Mouse (Mus musculus): ENCODE measurements around the gene Trappc6a. TPM values are rescaled to one million over a fixed set of nuclear protein-coding genes. Genes with fewer than 3 reads are reported as not detected.

The Trappc6a gene
- polyA plus RNA-seq, 1 experiment = 57.3 TPM

DNA sequence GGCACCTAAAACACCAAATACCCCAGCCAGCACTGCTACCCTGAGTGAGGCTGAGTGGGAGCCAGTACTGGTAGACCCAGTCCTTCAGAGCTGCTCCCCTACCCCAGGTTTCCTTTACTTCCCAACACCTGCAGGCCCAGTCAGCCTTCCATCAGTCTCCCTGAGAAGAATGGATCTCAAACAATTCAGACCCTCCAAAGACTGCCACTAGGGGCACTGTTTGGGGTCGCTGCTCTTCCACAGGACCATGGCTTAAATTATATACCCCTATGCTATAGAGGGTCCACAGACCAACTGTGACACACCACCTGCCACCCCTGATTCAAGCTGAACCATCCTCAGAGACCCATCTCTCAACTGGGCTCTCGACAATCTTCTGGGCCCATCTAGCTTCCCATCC is 50.8 kb downstream of the Trappc6a start:
- Histone ChIP-seq H3K4me3 (no peak overlapping the region), H3ac (ENCODE audit: control insufficient read depth, insufficient read length) (no peak overlapping the region), H3K4me2 (ENCODE audit: low read depth) (no peak overlapping the region), H3K27me3 (ENCODE audit: control insufficient read depth, insufficient read depth, insufficient read length) (no peaks in the 10 kb centered on the region), H3K79me2 (ENCODE audit: control insufficient read depth, insufficient read depth) (peaks cover 70% of the 10 kb centered on the region), H3K36me3 (ENCODE audit: control insufficient read depth, insufficient read depth) (no peaks in the 10 kb centered on the region)
- TF ChIP-seq SRF (IDR thresholded peaks at IDR 0.05; ENCODE audit: control insufficient read depth, insufficient read length, low read depth) = no peak
- TF ChIP-seq POLR2A (IDR thresholded peaks at IDR 0.05; ENCODE audit: insufficient read length, low read depth) = no peak
- no peak for TF ChIP-seq REST (IDR thresholded peaks at IDR 0.05; ENCODE audit: insufficient read depth, insufficient read length)
- no peak for TF ChIP-seq MYOG (IDR thresholded peaks at IDR 0.05; ENCODE audit: control insufficient read depth in 1 of 3, insufficient read depth in 1 of 3, insufficient read length in 2 of 3, low read depth in 2 of 3)
- TF ChIP-seq POLR2AphosphoS2 (IDR thresholded peaks at IDR 0.05; ENCODE audit: insufficient read length, low read depth) = no peak
- TF ChIP-seq TCF12 (IDR thresholded peaks at IDR 0.05; ENCODE audit: insufficient read depth, poor library complexity, severe bottlenecking) = no peak
- TF ChIP-seq CEBPB (IDR thresholded peaks at IDR 0.05; ENCODE audit: insufficient read depth, poor library complexity, severe bottlenecking) = no peak
- TF ChIP-seq MAX (IDR thresholded peaks at IDR 0.05; ENCODE audit: low read depth) = no peak
- no peak for TF ChIP-seq E2F4 (IDR thresholded peaks at IDR 0.05; ENCODE audit: insufficient read depth)
- no peak for TF ChIP-seq TCF3 (IDR thresholded peaks at IDR 0.05; ENCODE audit: insufficient read length, low read depth)
- no peak for TF ChIP-seq USF1 (IDR thresholded peaks at IDR 0.05; ENCODE audit: low read depth)
- no peak for TF ChIP-seq MYOD1 (IDR thresholded peaks at IDR 0.05; ENCODE audit: control insufficient read depth in 1 of 3, insufficient read length in 2 of 3, low read depth in 2 of 3)

DNA sequence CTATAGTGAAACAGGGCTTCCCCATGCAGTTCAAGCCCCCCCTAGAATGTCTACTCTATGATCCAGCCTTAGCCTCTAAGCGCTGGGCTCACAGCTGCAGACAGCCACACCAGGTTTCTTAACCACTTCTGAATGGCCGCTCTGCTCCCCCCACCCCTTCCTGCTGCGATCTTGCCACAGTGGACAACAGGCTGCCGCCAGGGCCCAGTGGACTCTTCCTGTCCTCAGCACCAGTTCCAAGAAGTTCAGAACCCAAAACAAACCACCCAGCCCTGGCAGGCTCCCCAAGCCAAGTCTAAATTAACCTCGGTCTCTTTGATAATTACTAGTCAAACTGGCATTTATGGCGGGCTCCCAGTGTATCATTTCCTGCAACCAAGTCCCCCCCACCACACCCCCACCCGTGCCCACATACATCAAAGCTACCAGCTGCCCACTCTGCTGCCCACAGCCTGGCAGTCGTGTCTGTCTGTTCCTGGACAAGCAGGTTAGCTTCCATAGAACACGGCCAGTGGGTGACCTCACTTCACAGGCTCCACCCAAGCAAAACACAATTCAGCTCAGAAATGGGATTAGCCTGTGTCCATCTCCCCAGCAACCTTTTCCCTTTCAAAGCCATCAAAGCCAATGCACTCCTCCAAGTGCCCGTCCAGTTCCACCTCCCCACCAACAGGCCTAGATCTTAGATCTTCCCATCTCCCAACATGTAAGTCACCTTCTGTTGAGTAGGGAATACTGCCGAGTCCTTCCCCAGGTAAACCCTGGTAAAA is 52.5 kb downstream of the Trappc6a start:
- TF ChIP-seq USF1 (IDR thresholded peaks at IDR 0.05; ENCODE audit: low read depth) (no peak), TCF12 (IDR thresholded peaks at IDR 0.05; ENCODE audit: insufficient read depth, poor library complexity, severe bottlenecking) (no peak), MYOD1 (IDR thresholded peaks at IDR 0.05; ENCODE audit: control insufficient read depth in 1 of 3, insufficient read length in 2 of 3, low read depth in 2 of 3) (no peak), MAX (IDR thresholded peaks at IDR 0.05; ENCODE audit: low read depth) (no peak), POLR2A (IDR thresholded peaks at IDR 0.05; ENCODE audit: insufficient read length, low read depth) (no peak)
- Histone ChIP-seq H3K27me3 (ENCODE audit: control insufficient read depth, insufficient read depth, insufficient read length) (no peaks in the 10 kb centered on the region), H3K4me3 (peak overlapping the region; percentile 85), H3K36me3 (ENCODE audit: control insufficient read depth, insufficient read depth) (no peaks in the 10 kb centered on the region), H3K4me2 (ENCODE audit: low read depth) (peak overlapping the region; percentile 97), H3K79me2 (ENCODE audit: control insufficient read depth, insufficient read depth) (peaks cover 58% of the 10 kb centered on the region), H3ac (ENCODE audit: control insufficient read depth, insufficient read length) (peak overlapping the region; percentile 38)

DNA sequence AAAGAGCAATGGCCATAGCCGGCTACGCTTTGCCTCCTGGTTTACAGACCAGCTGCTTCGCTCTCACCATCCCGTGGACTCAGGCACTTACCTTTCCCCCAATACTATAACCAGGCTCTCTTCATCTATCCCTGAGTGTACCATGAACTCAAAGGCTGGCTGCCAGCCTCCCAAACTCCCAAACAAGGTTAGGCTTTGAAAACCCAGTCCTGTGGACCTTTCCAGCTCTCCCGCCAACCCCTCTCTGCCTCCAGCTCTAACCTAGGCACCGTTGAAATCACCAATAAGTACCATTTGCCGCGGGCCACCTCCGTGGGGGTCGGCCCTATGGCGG is 53.2 kb downstream of the Trappc6a start:
- Histone ChIP-seq H3ac (ENCODE audit: control insufficient read depth, insufficient read length) (peak overlapping the region; percentile 38), H3K79me2 (ENCODE audit: control insufficient read depth, insufficient read depth) (peaks cover 51% of the 10 kb centered on the region), H3K4me3 (peak overlapping the region; percentile 85), H3K27me3 (ENCODE audit: control insufficient read depth, insufficient read depth, insufficient read length) (no peaks in the 10 kb centered on the region), H3K36me3 (ENCODE audit: control insufficient read depth, insufficient read depth) (no peaks in the 10 kb centered on the region), H3K4me2 (ENCODE audit: low read depth) (peak overlapping the region; percentile 97)
- TF ChIP-seq E2F4 (IDR thresholded peaks at IDR 0.05; ENCODE audit: insufficient read depth) (no peak), MAX (IDR thresholded peaks at IDR 0.05; ENCODE audit: low read depth) (no peak), POLR2AphosphoS2 (IDR thresholded peaks at IDR 0.05; ENCODE audit: insufficient read length, low read depth) (no peak), MYOG (IDR thresholded peaks at IDR 0.05; ENCODE audit: control insufficient read depth in 1 of 3, insufficient read depth in 1 of 3, insufficient read length in 2 of 3, low read depth in 2 of 3) (no peak), TCF12 (IDR thresholded peaks at IDR 0.05; ENCODE audit: insufficient read depth, poor library complexity, severe bottlenecking) (no peak), MYOD1 (IDR thresholded peaks at IDR 0.05; ENCODE audit: control insufficient read depth in 1 of 3, insufficient read length in 2 of 3, low read depth in 2 of 3) (no peak), POLR2A (IDR thresholded peaks at IDR 0.05; ENCODE audit: insufficient read length, low read depth) (no peak), USF1 (IDR thresholded peaks at IDR 0.05; ENCODE audit: low read depth) (no peak), SRF (IDR thresholded peaks at IDR 0.05; ENCODE audit: control insufficient read depth, insufficient read length, low read depth) (no peak)

DNA sequence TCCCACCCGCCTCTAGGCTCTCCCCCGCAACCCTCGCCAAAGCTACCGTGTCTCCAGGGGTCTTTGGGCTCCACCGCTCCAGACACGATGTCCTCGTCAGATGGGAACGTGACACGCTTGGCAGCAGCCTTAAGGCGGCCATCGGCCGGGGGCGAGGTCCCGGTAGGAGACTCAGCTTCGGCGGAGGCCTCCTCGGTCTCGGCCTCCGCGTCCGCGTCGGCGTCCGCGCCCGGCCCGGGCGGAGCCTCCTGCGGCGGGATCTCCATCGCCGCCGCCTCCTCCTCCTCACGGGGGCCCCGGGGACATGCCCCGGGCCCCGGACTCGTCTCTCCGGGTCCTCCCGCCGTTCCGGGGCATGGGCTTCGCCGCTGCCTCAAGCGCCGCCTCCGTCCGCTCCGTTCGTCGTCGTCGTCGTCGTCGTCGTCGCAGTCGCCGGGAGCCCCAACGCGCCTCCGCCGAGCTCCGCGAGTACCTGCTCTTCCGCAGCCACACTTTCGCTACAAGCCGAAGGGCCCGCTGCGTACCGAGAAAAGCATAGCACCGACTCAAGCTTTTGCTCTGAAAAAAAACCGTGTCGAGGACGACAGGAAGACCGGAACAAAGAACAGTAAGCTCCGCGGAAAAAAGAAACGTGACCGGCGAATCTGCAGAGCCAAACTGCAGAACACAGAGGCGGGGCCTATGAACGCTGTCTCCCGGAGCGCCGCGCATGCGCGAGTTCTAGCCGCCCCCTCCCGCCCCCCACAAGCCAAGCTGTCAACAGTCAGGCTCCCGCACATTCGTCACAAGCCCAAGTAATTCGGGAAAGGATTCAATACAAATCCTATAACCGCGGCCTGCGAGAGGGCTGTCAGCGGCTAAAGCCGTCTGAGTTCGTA is 53.8 kb downstream of the Trappc6a start:
- H3K79me2 ChIP-seq (ENCODE audit: control insufficient read depth, insufficient read depth) = peaks cover 45% of the 10 kb centered on the region
- H3K27me3 ChIP-seq (ENCODE audit: control insufficient read depth, insufficient read depth, insufficient read length) = no peaks in the 10 kb centered on the region
- TF ChIP-seq MAX (IDR thresholded peaks at IDR 0.05; ENCODE audit: low read depth) (no peak), USF1 (IDR thresholded peaks at IDR 0.05; ENCODE audit: low read depth) (no peak), MYOG (IDR thresholded peaks at IDR 0.05; ENCODE audit: control insufficient read depth in 1 of 3, insufficient read depth in 1 of 3, insufficient read length in 2 of 3, low read depth in 2 of 3) (peak in 1 of 3 experiments; percentile 2), REST (IDR thresholded peaks at IDR 0.05; ENCODE audit: insufficient read depth, insufficient read length) (no peak), TCF12 (IDR thresholded peaks at IDR 0.05; ENCODE audit: insufficient read depth, poor library complexity, severe bottlenecking) (no peak), POLR2A (IDR thresholded peaks at IDR 0.05; ENCODE audit: insufficient read length, low read depth) (peak; percentile 74)

More for the DNA sequence above, 53.8 kb downstream of the Trappc6a start:
- peak overlapping the region; percentile 38 for H3ac ChIP-seq (ENCODE audit: control insufficient read depth, insufficient read length)
- H3K36me3 ChIP-seq (ENCODE audit: control insufficient read depth, insufficient read depth) = peaks cover 2% of the 10 kb centered on the region
- H3K4me3 ChIP-seq = peak overlapping the region; percentile 85
- H3K4me2 ChIP-seq (ENCODE audit: low read depth) = peak overlapping the region; percentile 97
